Mouse (Mus musculus): ENCODE measurements around the gene Lrtm1. TPM values are rescaled to one million over a fixed set of nuclear protein-coding genes. Genes with fewer than 3 reads are reported as not detected.

Gene Lrtm1
- polyA plus RNA-seq, 1 experiment from 2014 or later: 0.03 TPM

- H3K27ac ChIP-seq (ENCODE audit: low read depth): no peak overlapping the region
- H3K36me3 ChIP-seq (ENCODE audit: insufficient read depth): no peaks in the 10 kb centered on the region
- H3K9me3 ChIP-seq (ENCODE audit: low read depth, low read length): no peaks in the 10 kb centered on the region
- no peaks in the 10 kb centered on the region for H3K4me1 ChIP-seq (ENCODE audit: insufficient read depth)
- DNase-seq: no peak
- H3K4me3 ChIP-seq (ENCODE audit: low read depth, low read length): no peak overlapping the region
- no peak overlapping the region for H3K4me2 ChIP-seq
- no peak overlapping the region for H3K9ac ChIP-seq
- ATAC-seq (ENCODE audit: insufficient read depth): no peak
- no peaks in the 10 kb centered on the region for H3K27me3 ChIP-seq (ENCODE audit: insufficient read depth, low read length)
- no peak for TF ChIP-seq CTCF (IDR thresholded peaks at IDR 0.05; ENCODE audit: low read depth)
Observed at GRCm38 (mm10) chr14:29060679-29061078, 42.7 kb downstream of the Lrtm1 start.

- no peaks in the 10 kb centered on the region for H3K27me3 ChIP-seq (ENCODE audit: insufficient read depth, low read length)
- no peak overlapping the region for H3K27ac ChIP-seq (ENCODE audit: low read depth)
- no peak overlapping the region for H3K4me3 ChIP-seq (ENCODE audit: low read depth, low read length)
- H3K36me3 ChIP-seq (ENCODE audit: insufficient read depth): no peaks in the 10 kb centered on the region
- 74% methylated on average over 1 of the region's 1 CpGs for WGBS
- no peaks in the 10 kb centered on the region for H3K9me3 ChIP-seq (ENCODE audit: low read depth, low read length)
- no peak for TF ChIP-seq CTCF (IDR thresholded peaks at IDR 0.05; ENCODE audit: low read depth)
- no peak overlapping the region for H3K4me2 ChIP-seq
- DNase-seq: no peak
- no peak for ATAC-seq (ENCODE audit: insufficient read depth)
- no peaks in the 10 kb centered on the region for H3K4me1 ChIP-seq (ENCODE audit: insufficient read depth)
- H3K9ac ChIP-seq: no peak overlapping the region
Observed at GRCm38 (mm10) chr14:29061491-29061890, 43.5 kb downstream of the Lrtm1 start.

GRCm38 (mm10) chr14:29062676-29063075, 44.7 kb downstream of the Lrtm1 start:
- ATAC-seq (ENCODE audit: insufficient read depth) (no peak), DNase-seq (no peak)
- H3K4me3 ChIP-seq (ENCODE audit: low read depth, low read length): no peak overlapping the region
- H3K27ac ChIP-seq (ENCODE audit: low read depth): no peak overlapping the region
- no peaks in the 10 kb centered on the region for H3K27me3 ChIP-seq (ENCODE audit: insufficient read depth, low read length)
- no peak for TF ChIP-seq CTCF (IDR thresholded peaks at IDR 0.05; ENCODE audit: low read depth)
- H3K4me1 ChIP-seq (ENCODE audit: insufficient read depth): no peaks in the 10 kb centered on the region
- no peak overlapping the region for H3K9ac ChIP-seq
- no peaks in the 10 kb centered on the region for H3K9me3 ChIP-seq (ENCODE audit: low read depth, low read length)
- H3K36me3 ChIP-seq (ENCODE audit: insufficient read depth): no peaks in the 10 kb centered on the region
- H3K4me2 ChIP-seq: no peak overlapping the region
- 51% methylated on average over 2 of the region's 2 CpGs for WGBS

GRCm38 (mm10) chr14:29073747-29074146, 55.7 kb downstream of the Lrtm1 start:
- no peak for ATAC-seq (ENCODE audit: insufficient read depth)
- H3K4me3 ChIP-seq (ENCODE audit: low read depth, low read length): no peak overlapping the region
- no peak overlapping the region for H3K9ac ChIP-seq
- TF ChIP-seq CTCF (IDR thresholded peaks at IDR 0.05; ENCODE audit: low read depth): peak; percentile 38
- no peaks in the 10 kb centered on the region for H3K9me3 ChIP-seq (ENCODE audit: low read depth, low read length)
- no peaks in the 10 kb centered on the region for H3K27me3 ChIP-seq (ENCODE audit: insufficient read depth, low read length)
- WGBS: 68% methylated on average over 4 of the region's 4 CpGs
- H3K27ac ChIP-seq (ENCODE audit: low read depth): no peak overlapping the region
- H3K4me1 ChIP-seq (ENCODE audit: insufficient read depth): no peaks in the 10 kb centered on the region
- no peak overlapping the region for H3K4me2 ChIP-seq
- DNase-seq: no peak
- no peaks in the 10 kb centered on the region for H3K36me3 ChIP-seq (ENCODE audit: insufficient read depth)

- H3K36me3 ChIP-seq (ENCODE audit: insufficient read depth): no peaks in the 10 kb centered on the region
- DNase-seq: no peak
- H3K9me3 ChIP-seq (ENCODE audit: low read depth, low read length): no peaks in the 10 kb centered on the region
- H3K4me2 ChIP-seq: no peak overlapping the region
- no peak for TF ChIP-seq CTCF (IDR thresholded peaks at IDR 0.05; ENCODE audit: low read depth)
- H3K4me1 ChIP-seq (ENCODE audit: insufficient read depth): no peaks in the 10 kb centered on the region
- H3K4me3 ChIP-seq (ENCODE audit: low read depth, low read length): no peak overlapping the region
- H3K9ac ChIP-seq: no peak overlapping the region
- H3K27me3 ChIP-seq (ENCODE audit: insufficient read depth, low read length): no peaks in the 10 kb centered on the region
- no peak overlapping the region for H3K27ac ChIP-seq (ENCODE audit: low read depth)
- ATAC-seq (ENCODE audit: insufficient read depth): no peak
- 57% methylated on average over 3 of the region's 3 CpGs for WGBS
Observed at GRCm38 (mm10) chr14:29077418-29077817, 59.4 kb downstream of the Lrtm1 start.

GRCm38 (mm10) chr14:29080228-29080627, 62.2 kb downstream of the Lrtm1 start:
- DNase-seq (no peak), ATAC-seq (ENCODE audit: insufficient read depth) (no peak)
- Histone ChIP-seq H3K27me3 (ENCODE audit: insufficient read depth, low read length) (no peaks in the 10 kb centered on the region), H3K27ac (ENCODE audit: low read depth) (no peak overlapping the region), H3K4me1 (ENCODE audit: insufficient read depth) (no peaks in the 10 kb centered on the region), H3K9me3 (ENCODE audit: low read depth, low read length) (no peaks in the 10 kb centered on the region), H3K36me3 (ENCODE audit: insufficient read depth) (no peaks in the 10 kb centered on the region), H3K4me3 (ENCODE audit: low read depth, low read length) (no peak overlapping the region), H3K9ac (no peak overlapping the region), H3K4me2 (no peak overlapping the region)
- WGBS: 83% methylated on average over 4 of the region's 4 CpGs
- TF ChIP-seq CTCF (IDR thresholded peaks at IDR 0.05; ENCODE audit: low read depth): no peak

- no peak for TF ChIP-seq CTCF (IDR thresholded peaks at IDR 0.05; ENCODE audit: low read depth)
- Histone ChIP-seq H3K4me1 (ENCODE audit: insufficient read depth) (no peaks in the 10 kb centered on the region), H3K9ac (no peak overlapping the region), H3K4me3 (ENCODE audit: low read depth, low read length) (no peak overlapping the region), H3K36me3 (ENCODE audit: insufficient read depth) (no peaks in the 10 kb centered on the region), H3K27me3 (ENCODE audit: insufficient read depth, low read length) (no peaks in the 10 kb centered on the region), H3K4me2 (no peak overlapping the region), H3K27ac (ENCODE audit: low read depth) (no peak overlapping the region), H3K9me3 (ENCODE audit: low read depth, low read length) (no peaks in the 10 kb centered on the region)
- no peak for DNase-seq
- WGBS: 77% methylated on average over 4 of the region's 4 CpGs
- no peak for ATAC-seq (ENCODE audit: insufficient read depth)
Observed at GRCm38 (mm10) chr14:29080630-29081029, 62.6 kb downstream of the Lrtm1 start.

- WGBS: 72% methylated on average over 1 of the region's 1 CpGs
Observed at GRCm38 (mm10) chr14:29082171-29082570, 64.2 kb downstream of the Lrtm1 start.

More at GRCm38 (mm10) chr14:29082171-29082570, 64.2 kb downstream of the Lrtm1 start:
- Histone ChIP-seq H3K4me3 (ENCODE audit: low read depth, low read length) (no peak overlapping the region), H3K27ac (ENCODE audit: low read depth) (no peak overlapping the region), H3K4me1 (ENCODE audit: insufficient read depth) (no peaks in the 10 kb centered on the region), H3K4me2 (no peak overlapping the region), H3K36me3 (ENCODE audit: insufficient read depth) (no peaks in the 10 kb centered on the region), H3K9ac (no peak overlapping the region), H3K27me3 (ENCODE audit: insufficient read depth, low read length) (no peaks in the 10 kb centered on the region), H3K9me3 (ENCODE audit: low read depth, low read length) (no peaks in the 10 kb centered on the region)
- TF ChIP-seq CTCF (IDR thresholded peaks at IDR 0.05; ENCODE audit: low read depth): no peak
- DNase-seq: no peak
- no peak for ATAC-seq (ENCODE audit: insufficient read depth)

Measured in lung, embryonic 14.5 days (tissue).